Comparison of ENCODE assay signal across 9 mouse cellular contexts in the genomic region with DNA sequence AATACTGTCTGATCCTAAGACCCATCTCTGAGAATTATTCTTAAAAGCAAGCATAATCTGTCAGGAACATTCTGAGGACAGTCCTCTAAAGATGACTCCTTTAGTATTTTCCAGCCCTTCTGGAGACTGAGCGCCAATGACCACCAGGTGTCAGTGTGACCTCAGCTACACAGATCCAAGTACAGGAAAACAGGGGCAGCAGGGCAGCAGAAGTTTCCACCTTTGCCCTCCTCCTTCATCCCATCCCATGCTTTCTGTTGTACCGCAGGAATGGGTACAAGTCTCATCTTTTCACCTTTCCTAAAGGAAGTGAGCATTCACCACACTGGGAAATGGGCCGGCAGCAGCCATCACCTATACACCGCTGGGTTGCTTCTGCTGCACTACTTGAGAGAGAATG. TPM values are rescaled to one million over a fixed set of nuclear protein-coding genes. Genes with fewer than 3 reads are reported as not detected.
DNase-seq lines count a peak whose midpoint lies in the region.
"Had no signal": no experiment of that assay in that cellular context is flagged by ENCODE, and none has a peak within 500 bp of the region (broad histone marks: within the 10 kb centered on the region; RNA-seq: fewer than 3 reads in every experiment).

No protein-coding gene starts in this region.

- DNase-seq in CD4-positive helper T cell, adult 2 months (ENCODE audit: low read depth, low spot score) = peak; percentile 49
- DNase-seq in Muller cell, postnatal 12 days (ENCODE audit: inconsistent ontology term) = peak; percentile 49
- DNase-seq in cerebellum, adult 9-10 months = peak; percentile 71
- peak; percentile 66 for DNase-seq in gastrocnemius, postnatal 10 days
- DNase-seq in kidney, postnatal 36 days = peak; percentile 68 to 86
- DNase-seq in lung, postnatal 14 days = peak; percentile 76
- peak; percentile 54 for DNase-seq in right cerebral cortex, adult 18-20 months
- DNase-seq in urinary bladder, postnatal 36 days (ENCODE audit: low spot score in 2 of 2) = peak; percentile 39 to 58

RNA-seq across cellular contexts. Expression of gene Cyp2d26, which starts 20.7 kb away (rescaled TPM):
- under 1 TPM in 1 of 2 experiments, not detected in 1; 0.43 TPM for total RNA-seq in gastrocnemius, postnatal 10 days (2021)

RNA-seq across cellular contexts. Expression of gene Cyp2d40, which starts 50.8 kb away (rescaled TPM):
- not detected for total RNA-seq in gastrocnemius, postnatal 10 days (2021)
- total RNA-seq: layer of hippocampus, adult 18-20 months had no signal

Comparison
In these comparisons a context has a peak if more than half of its experiments do, and no peak if none do; other contexts are left out.
1. Peak in every context shown above with its lines: DNase-seq.